ENCODE assay signal across 8 mouse cellular contexts in the genomic region with DNA sequence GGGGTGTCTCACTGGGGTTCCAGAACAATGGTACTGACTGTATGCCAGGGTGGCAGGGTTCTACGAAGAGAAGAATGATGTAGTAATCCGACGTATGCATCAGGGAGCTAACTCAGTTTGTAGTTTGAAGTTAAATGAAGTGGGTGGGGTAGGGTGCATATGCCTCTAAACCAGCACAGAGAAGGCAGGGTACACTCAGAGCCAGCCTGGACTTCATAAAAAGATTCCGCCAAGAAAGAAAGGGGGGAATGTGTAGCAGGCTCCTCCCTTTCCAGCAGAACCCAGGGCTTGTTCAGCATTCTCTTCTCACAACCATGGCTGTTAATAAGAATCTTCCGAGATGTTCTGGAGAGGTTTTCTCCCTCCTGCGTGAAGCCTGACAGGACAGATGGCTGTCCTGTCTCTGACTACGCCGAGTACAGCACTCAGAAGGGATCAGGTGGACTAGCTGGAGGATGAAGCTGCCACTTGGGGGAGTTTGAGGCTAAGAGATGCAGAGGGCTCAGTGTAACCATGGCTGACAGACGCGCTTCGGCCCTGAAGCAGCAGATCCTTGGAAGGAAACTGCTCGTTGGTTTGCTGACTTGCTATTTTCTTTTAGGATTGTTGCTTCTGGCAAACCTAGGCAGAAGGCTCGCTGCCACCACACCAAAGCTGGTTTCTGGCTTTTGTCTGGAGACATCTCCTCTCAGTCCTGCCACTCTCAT.
DNase-seq lines count a peak whose midpoint lies in the region; ATAC-seq and TF ChIP-seq lines count a peak whose summit lies in the region.

No protein-coding gene starts in this region.

- no peaks in the 10 kb centered on the region for H3K27me3 ChIP-seq in intestine, postnatal 0 days (replicated peaks; ENCODE audit: control insufficient read depth, insufficient read depth, low read length)
- H3K27me3 ChIP-seq in midbrain, postnatal 0 days (ENCODE audit: insufficient read depth, low read length): no peaks in the 10 kb centered on the region

- TF ChIP-seq CTCF in intestine, postnatal 0 days (IDR thresholded peaks at IDR 0.05; ENCODE audit: low read depth): peak; percentile 90
- TF ChIP-seq CTCF in midbrain, postnatal 0 days (IDR thresholded peaks at IDR 0.05): peak; percentile 86

- H3K4me2 ChIP-seq in intestine, postnatal 0 days (replicated peaks; ENCODE audit: low read depth): no peak overlapping the region
- no peak overlapping the region for H3K4me2 ChIP-seq in midbrain, postnatal 0 days (ENCODE audit: low read depth, low read length, poor library complexity, severe bottlenecking)

- peak; percentile 74; the same call in 1 of the 2 replicates for ATAC-seq in intestine, postnatal 0 days
- ATAC-seq in midbrain, postnatal 0 days (ENCODE audit: low FRiP score): peak; percentile 82; the same call in 1 of the 2 replicates

- H3K4me3 ChIP-seq in intestine, postnatal 0 days (ENCODE audit: low read depth, low read length): no peak overlapping the region
- H3K4me3 ChIP-seq in midbrain, postnatal 0 days (ENCODE audit: low read depth, low read length): no peak overlapping the region

- intact Hi-C loops in left cerebral cortex, postnatal 4 days (cut with DNase I): loop anchor here (10.0 kb wide), 2 partner anchors 327 to 387 kb away; a partner anchor contains a TSS

- H3K27ac ChIP-seq in intestine, postnatal 0 days (ENCODE audit: low read depth, low read length): no peak overlapping the region
- no peak overlapping the region for H3K27ac ChIP-seq in midbrain, postnatal 0 days (ENCODE audit: low read depth, low read length)

- H3K36me3 ChIP-seq in intestine, postnatal 0 days (ENCODE audit: control insufficient read depth, insufficient read depth): no peaks in the 10 kb centered on the region
- no peaks in the 10 kb centered on the region for H3K36me3 ChIP-seq in midbrain, postnatal 0 days (ENCODE audit: insufficient read depth, low read length)

- WGBS in intestine, postnatal 0 days: 41% methylated on average over 13 of the region's 13 CpGs
- WGBS in midbrain, postnatal 0 days: 30% methylated on average over 13 of the region's 13 CpGs

- 0 out of 2 replicates have a peak, but pooled peaks cover 5% of the 10 kb centered on the region for H3K4me1 ChIP-seq in intestine, postnatal 0 days (replicated peaks; ENCODE audit: control insufficient read depth, insufficient read depth, low read length)
- no peaks in the 10 kb centered on the region for H3K4me1 ChIP-seq in midbrain, postnatal 0 days (ENCODE audit: insufficient read depth, low read length)

- DNase-seq in thymus, postnatal 0 days (ENCODE audit: low spot score): peak; percentile 40
- DNase-seq in thymus, adult 18-20 months: no peak
- DNase-seq in embryo, embryonic 11 days: peak; percentile 82
- DNase-seq in heart, adult 11 months: peak; percentile 88
- DNase-seq in left cerebral cortex, postnatal 4 days: peak; percentile 73
- DNase-seq in midbrain, postnatal 0 days (ENCODE audit: low spot score): peak; percentile 88
- DNase-seq in telencephalon, adult 2 months (ENCODE audit: low read depth, low spot score): peak; percentile 69

- no peaks in the 10 kb centered on the region for H3K9me3 ChIP-seq in intestine, postnatal 0 days (ENCODE audit: control insufficient read depth)
- no peaks in the 10 kb centered on the region for H3K9me3 ChIP-seq in midbrain, postnatal 0 days (ENCODE audit: low read length)

- no peak overlapping the region for H3K9ac ChIP-seq in intestine, postnatal 0 days (ENCODE audit: low read depth, low read length)
- no peak overlapping the region for H3K9ac ChIP-seq in midbrain, postnatal 0 days (replicated peaks; ENCODE audit: low read length, poor library complexity, severe bottlenecking)

Comparison
In these comparisons a context has a peak if more than half of its experiments do, and no peak if none do; other contexts are left out.
1. DNase-seq: peak in thymus, postnatal 0 days (single experiment), embryo, embryonic 11 days (single experiment), heart, adult 11 months (single experiment), left cerebral cortex, postnatal 4 days (single experiment), midbrain, postnatal 0 days (single experiment) and telencephalon, adult 2 months (single experiment); none in thymus, adult 18-20 months (0 of 2).